Mouse (Mus musculus): ENCODE results near the gene Syndig1.

Gene Syndig1

DNA sequence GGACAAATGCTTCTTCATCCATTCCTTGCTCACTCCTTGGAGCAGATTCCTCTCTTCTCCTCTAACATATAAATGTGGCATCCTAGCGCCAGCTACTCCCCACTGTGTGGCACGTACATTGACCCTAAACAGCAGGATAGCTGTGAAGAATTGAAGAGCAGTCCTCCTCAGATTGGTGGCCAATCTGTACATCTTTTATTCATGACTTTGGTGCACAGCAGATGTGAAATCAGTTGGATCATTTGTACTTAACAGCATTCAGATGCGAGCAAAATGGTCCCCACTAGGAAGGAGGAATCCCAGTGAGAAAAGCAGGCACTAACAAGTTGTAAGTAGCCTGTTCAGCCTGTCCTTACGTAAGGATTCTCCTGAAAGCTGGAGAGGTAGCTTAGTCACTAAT lies 142.0 kb downstream of the Syndig1 start:
- no peak for DNase-seq (ENCODE audit: extremely low read depth, insufficient read length, low spot score)

- no peak for DNase-seq (ENCODE audit: extremely low read depth, insufficient read length, low spot score)
These were observed 144.6 kb downstream of the Syndig1 start for GRCm38 (mm10) chr2:149973583-149973982.

DNA sequence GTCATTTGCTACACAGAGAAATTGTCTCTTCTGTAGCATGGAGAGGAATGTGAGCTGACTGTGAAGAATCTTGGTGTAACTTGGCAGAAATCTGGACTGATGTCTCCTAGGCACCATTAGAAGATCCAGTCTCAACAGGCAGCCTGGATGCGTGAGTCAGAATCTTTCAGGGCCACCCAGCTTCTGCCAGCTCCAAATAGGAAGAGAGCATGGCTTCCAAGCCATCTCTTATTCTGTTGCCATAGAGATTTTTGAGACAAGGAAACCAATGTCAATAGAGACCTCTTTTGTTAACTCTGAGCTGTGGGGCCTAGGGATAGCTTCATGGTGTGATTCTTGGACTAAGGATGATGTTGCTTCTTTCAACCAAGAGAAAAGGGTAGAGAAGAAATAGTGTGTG lies 151.4 kb downstream of the Syndig1 start:
- DNase-seq (ENCODE audit: extremely low read depth, insufficient read length, low spot score), result no peak

DNA sequence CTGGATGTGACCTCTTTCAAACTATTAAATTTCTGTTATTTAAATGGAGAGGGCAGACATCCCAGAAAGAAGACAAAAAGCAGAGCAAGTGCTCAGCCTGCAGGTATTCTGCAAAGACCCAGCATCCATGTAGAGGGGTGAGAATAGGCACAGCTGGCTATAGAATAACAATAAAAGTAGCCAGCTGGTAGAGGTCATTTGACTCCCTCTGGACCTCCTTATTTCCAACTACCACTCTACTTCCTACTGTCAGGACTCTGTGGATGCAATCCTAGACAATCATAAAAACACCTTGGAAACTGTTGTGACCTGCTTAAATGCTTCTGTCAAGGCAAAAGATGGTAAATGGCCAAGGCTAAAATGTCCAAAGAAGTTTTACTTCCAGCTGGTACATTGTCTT lies 153.5 kb downstream of the Syndig1 start:
- DNase-seq (ENCODE audit: extremely low read depth, insufficient read length, low spot score), result no peak

DNA sequence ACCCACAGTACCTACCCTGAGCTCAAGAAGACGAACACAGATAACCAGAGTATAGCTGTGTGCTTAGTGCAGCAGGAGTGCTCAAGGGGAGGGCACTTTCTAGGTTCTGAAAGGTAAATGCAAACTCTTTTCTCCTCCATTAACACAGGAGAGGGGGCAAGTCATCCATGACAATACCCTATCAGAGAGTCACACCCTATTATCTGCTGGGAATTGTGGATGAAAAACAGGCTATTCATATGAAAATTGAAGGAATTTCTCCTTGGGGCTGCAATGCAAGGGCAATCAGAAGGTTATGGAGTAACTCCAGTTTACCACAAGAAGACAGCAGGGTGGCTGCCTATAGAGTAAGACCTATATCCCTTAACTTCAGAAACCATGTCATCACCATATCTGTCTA lies 154.1 kb downstream of the Syndig1 start:
- DNase-seq (ENCODE audit: extremely low read depth, insufficient read length, low spot score), result no peak

DNA sequence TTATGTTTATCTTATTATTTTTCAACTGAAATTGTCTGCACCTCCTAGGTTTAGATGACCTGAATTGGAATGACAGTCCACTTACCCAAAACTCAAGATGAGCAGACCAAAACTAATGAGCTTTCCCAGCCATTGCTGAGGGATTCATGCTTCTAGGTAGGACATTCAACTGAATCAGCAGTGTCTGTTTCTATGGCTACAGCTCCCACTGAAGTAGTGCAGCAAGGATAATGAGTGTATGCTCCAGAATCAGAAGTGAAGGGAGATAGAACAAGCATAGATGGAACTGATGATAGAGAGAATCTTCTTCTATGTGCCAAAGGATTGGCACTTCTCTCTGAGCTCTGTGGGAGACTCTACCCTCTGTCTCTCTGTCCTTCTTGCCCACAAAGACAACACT lies 158.6 kb downstream of the Syndig1 start:
- DNase-seq (ENCODE audit: extremely low read depth, insufficient read length, low spot score), result no peak

DNA sequence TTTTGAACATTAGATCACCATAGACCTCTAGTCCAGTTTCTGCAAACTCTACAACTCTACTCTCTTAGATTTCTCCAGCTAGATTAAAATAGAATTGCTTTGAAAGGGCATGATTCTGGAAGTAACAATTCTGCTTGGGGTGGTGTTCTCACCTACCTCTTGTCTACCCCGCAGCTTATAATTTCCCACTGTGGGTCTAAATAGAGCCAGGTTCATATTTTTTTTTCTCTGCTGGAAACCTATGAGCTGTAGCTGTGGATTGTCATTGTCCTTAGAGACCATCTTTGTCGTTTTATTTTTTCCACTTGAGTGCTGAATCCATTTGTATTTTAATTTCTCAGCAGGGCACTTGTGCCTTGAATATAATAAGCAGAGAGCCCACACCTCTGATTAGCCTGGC lies 162.5 kb downstream of the Syndig1 start:
- no peak for DNase-seq (ENCODE audit: extremely low read depth, insufficient read length, low spot score)

DNA sequence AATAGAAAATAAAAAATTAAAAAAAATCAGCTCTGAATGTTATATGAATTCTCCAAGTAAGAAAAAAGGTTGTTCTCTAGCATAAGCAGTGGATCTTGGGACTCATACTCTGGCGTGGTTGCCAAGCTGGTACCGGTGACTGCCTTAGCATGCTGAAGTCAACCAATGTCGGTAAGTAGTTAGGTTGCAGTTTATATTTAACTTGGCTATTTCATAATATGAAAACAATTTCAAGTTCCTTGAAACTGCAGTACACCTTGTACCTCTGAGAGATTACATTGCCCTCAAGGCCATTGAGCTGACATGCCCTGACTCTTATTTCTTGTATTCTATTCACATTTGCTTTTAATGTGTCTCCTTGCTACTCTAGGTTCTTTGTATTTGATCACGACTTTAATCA lies 163.9 kb downstream of the Syndig1 start:
- no peak for DNase-seq (ENCODE audit: extremely low read depth, insufficient read length, low spot score)

DNA sequence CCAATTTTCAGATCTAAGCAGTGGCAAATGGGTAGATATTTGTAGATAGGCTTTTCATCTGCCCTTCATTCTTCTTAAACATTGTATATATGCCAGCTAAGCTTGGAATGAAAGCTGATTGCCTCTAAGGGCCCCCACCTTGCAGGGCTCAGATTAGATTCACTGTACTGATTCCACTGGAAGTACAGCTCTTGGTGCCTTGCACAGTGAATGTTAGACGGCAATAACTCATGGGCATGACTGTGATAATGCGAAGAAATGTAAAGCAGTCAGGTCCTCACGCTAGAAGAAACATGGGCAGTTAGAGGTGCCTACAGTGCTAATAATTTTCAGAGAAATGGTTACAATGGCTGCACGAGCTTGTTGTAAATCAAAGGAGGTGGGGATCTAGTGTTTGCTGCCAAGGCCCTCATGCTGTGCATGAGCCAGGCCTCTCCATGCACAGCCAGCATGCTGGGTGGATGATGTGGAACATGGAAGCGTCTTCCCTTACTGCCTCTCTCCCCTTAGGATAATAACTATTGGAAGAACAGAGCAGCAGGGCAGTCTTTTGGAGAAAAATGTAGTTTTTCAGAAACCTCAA lies 167.5 kb downstream of the Syndig1 start:
- no peak for DNase-seq (ENCODE audit: extremely low read depth, insufficient read length, low spot score)

DNA sequence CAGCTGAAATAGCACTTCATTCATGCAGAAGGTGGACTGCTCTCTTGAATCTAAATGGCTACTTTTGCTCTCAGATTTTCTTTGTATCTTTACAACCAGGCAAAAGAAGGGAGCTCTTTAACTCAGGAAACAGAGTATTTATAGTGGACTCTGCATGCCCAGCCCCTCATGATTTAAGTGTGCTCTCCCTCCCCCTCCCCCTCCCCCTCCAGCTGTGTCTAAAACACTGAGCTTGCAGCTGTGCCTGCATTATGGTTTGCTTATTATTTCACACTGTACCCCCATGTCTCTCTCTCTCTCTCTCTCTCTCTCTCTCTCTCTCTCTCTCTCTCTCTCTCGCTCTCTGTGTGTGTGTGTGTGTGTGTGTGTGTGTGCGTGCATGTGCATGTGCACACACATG lies 168.6 kb downstream of the Syndig1 start:
- DNase-seq (ENCODE audit: extremely low read depth, insufficient read length, low spot score), result no peak

- DNase-seq (ENCODE audit: extremely low read depth, insufficient read length, low spot score), result no peak
These were observed 169.5 kb downstream of the Syndig1 start for GRCm38 (mm10) chr2:149998373-149999108.

DNA sequence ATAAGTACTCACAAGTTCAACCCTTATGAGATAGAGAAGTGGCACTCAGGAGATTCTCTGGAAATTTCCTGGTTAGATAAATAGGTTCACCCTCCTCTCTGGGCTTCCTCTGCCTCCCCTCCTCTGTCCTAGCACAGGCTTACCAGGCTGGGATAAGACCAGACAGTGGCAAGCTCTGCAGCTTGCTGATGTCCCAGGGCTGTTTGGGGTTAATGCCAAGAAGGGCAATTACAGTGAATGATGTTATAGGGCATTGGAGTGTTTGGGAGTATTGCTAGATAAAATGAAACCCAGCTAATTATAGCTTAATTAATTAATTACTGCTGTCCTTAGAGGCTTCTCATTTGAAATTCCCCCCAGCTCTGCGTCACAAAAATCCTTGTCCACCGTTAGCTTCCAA lies 171.6 kb downstream of the Syndig1 start:
- DNase-seq (ENCODE audit: extremely low read depth, insufficient read length, low spot score), result no peak

DNA sequence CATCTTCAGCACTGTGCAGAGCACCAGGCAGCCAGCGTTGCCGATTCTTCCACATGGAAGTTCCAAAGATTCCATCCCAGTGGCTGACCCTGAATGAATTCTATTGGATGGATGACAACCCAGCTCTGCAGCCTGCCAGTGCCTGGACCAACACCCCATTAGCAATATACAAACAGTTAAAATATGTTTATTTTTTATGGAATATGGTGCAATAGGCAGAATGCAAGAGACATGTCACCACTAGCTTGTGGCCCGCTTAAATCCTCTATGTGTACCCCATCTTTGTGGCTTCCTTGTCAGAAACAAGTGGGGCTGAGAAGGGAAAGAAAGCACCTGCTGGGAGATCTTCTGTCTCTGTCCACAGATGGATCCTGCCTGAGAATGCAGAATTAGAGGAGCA lies 174.5 kb downstream of the Syndig1 start:
- DNase-seq (ENCODE audit: extremely low read depth, insufficient read length, low spot score), result no peak

GRCm38 (mm10) chr2:150012787-150013346 lies 183.9 kb downstream of the Syndig1 start:
- DNase-seq (ENCODE audit: extremely low read depth, insufficient read length, low spot score), result no peak

GRCm38 (mm10) chr2:150013785-150014184 lies 184.8 kb downstream of the Syndig1 start:
- DNase-seq (ENCODE audit: extremely low read depth, insufficient read length, low spot score), result no peak

DNA sequence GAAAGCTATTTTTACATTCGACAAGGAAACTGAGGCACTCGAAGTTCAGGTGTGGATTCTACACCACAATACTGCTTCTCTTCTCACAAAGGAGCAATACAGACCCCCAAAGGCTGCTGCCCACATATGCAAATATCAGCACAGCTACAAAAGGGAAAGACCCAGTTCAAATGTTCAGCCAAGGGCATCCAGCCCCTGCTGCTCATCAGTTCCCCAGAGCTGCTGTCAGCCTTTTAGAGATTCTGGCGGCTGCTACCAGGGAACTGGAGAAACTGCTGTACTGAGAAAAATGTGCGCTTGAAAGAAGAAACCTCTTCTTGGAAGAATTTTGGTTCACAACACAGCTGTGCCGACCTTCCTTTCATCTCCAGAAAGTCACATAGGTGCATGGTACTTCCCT lies 187.3 kb downstream of the Syndig1 start:
- DNase-seq (ENCODE audit: extremely low read depth, insufficient read length, low spot score), result no peak

- DNase-seq (ENCODE audit: extremely low read depth, insufficient read length, low spot score), result no peak
These were observed 191.7 kb downstream of the Syndig1 start for GRCm38 (mm10) chr2:150020706-150021105.

GRCm38 (mm10) chr2:150023873-150024339 lies 194.9 kb downstream of the Syndig1 start:
- DNase-seq (ENCODE audit: extremely low read depth, insufficient read length, low spot score), result no peak

DNA sequence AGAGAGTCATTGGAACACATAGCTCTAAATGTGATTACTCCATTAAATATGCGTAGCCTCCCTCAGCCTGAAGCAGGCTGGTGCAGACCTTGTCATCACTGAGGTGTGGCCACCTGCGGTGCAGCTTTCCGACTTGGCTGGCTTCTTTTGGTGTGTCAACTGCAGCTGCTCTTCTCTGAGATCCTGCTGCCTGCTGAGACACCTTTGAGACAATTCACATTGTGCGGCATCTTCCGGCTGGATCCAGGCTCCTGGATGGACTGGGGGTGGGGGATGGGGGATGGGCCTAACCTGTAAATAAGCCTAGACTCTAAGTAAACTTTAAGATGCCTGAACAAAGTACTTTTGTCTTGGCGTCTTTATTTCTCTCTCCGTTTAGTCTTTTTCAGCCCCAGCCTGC lies 214.5 kb downstream of the Syndig1 start:
- DNase-seq (ENCODE audit: extremely low read depth, insufficient read length, low spot score), result no peak

All from 3134 (cell line).